Mouse (Mus musculus) lung, postnatal 0 days (tissue): ENCODE results near the gene Creb3l2.

Experiments
- CTCF ChIP-seq: IDR thresholded peaks from 2 replicates; pipeline ENCODE4 v1.5.1; 2016; ENCODE audit warnings: antibody characterized with exemption, mild to moderate bottlenecking
- EP300 ChIP-seq: IDR thresholded peaks from 2 replicates; pipeline ENCODE4 v1.6.1; 2016; ENCODE audit warnings: antibody characterized with exemption, mild to moderate bottlenecking, control low read depth

DNA sequence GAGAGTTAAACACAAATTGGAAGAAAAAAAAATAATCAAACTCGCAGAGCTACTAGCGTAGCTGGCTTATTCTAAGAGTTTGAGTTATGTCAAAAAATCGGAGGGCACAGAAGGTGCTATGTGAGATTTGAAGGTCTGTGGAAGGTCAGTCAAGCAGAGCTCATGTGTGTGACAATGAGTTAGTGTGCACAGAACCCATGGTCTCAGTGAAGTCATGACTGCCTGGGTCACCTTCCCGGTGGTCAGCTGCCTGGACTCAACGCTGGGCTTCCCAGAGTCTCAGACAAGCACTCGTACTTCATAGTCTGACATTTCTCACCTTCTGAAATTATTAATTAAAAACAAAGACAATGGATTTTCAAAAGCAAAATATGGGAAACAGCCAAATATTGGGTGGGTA is 26.4 kb downstream of the Creb3l2 start:
- TF ChIP-seq CTCF (no peak), EP300 (no peak)
